Mouse (Mus musculus): ENCODE data around the gene Ppp2r2c. TPM values are rescaled to one million over a fixed set of nuclear protein-coding genes. Genes with fewer than 3 reads are reported as not detected.

Gene Ppp2r2c
- polyA plus RNA-seq, 1 experiment from 2014 or later: 9.5 TPM

- H3K27me3 ChIP-seq (ENCODE audit: control insufficient read depth, insufficient read depth, low read length): no peaks in the 10 kb centered on the region
- DNase-seq (ENCODE audit: low spot score) (no peak), ATAC-seq (ENCODE audit: insufficient read depth, low FRiP score, low TSS enrichment) (no peak)
- WGBS: 61% methylated on average over 5 of the region's 5 CpGs
- H3K4me1 ChIP-seq (ENCODE audit: control insufficient read depth, insufficient read depth, low read length): no peaks in the 10 kb centered on the region
- H3K9me3 ChIP-seq (ENCODE audit: control insufficient read depth, low read length): no peaks in the 10 kb centered on the region
- H3K36me3 ChIP-seq (ENCODE audit: control insufficient read depth, insufficient read depth, low read length): no peaks in the 10 kb centered on the region
- no peak overlapping the region for H3K4me3 ChIP-seq (ENCODE audit: low read depth, low read length)
- no peak overlapping the region for H3K27ac ChIP-seq (ENCODE audit: low read depth, low read length)
- H3K4me2 ChIP-seq (ENCODE audit: low read depth): no peak overlapping the region
- H3K9ac ChIP-seq (ENCODE audit: low read length): no peak overlapping the region
Observed at GRCm38 (mm10) chr5:36997996-36998395, 129.7 kb downstream of the Ppp2r2c start.

GRCm38 (mm10) chr5:37001002-37001401 is 132.7 kb downstream of the Ppp2r2c start:
- Histone ChIP-seq H3K27me3 (ENCODE audit: control insufficient read depth, insufficient read depth, low read length) (no peaks in the 10 kb centered on the region), H3K27ac (ENCODE audit: low read depth, low read length) (no peak overlapping the region), H3K9ac (ENCODE audit: low read length) (no peak overlapping the region), H3K36me3 (ENCODE audit: control insufficient read depth, insufficient read depth, low read length) (no peaks in the 10 kb centered on the region), H3K4me2 (ENCODE audit: low read depth) (no peak overlapping the region), H3K9me3 (ENCODE audit: control insufficient read depth, low read length) (no peaks in the 10 kb centered on the region), H3K4me1 (ENCODE audit: control insufficient read depth, insufficient read depth, low read length) (no peaks in the 10 kb centered on the region), H3K4me3 (ENCODE audit: low read depth, low read length) (no peak overlapping the region)
- no peak for DNase-seq (ENCODE audit: low spot score)
- no peak for ATAC-seq (ENCODE audit: insufficient read depth, low FRiP score, low TSS enrichment)
- 90% methylated on average over 9 of the region's 9 CpGs for WGBS

GRCm38 (mm10) chr5:37002001-37002400 is 133.7 kb downstream of the Ppp2r2c start:
- no peaks in the 10 kb centered on the region for H3K9me3 ChIP-seq (ENCODE audit: control insufficient read depth, low read length)
- H3K4me1 ChIP-seq (ENCODE audit: control insufficient read depth, insufficient read depth, low read length): no peaks in the 10 kb centered on the region
- peak; percentile 72 for DNase-seq (ENCODE audit: low spot score)
- no peak overlapping the region for H3K4me3 ChIP-seq (ENCODE audit: low read depth, low read length)
- no peaks in the 10 kb centered on the region for H3K27me3 ChIP-seq (ENCODE audit: control insufficient read depth, insufficient read depth, low read length)
- no peak overlapping the region for H3K4me2 ChIP-seq (ENCODE audit: low read depth)
- no peak overlapping the region for H3K27ac ChIP-seq (ENCODE audit: low read depth, low read length)
- H3K9ac ChIP-seq (ENCODE audit: low read length): no peak overlapping the region
- WGBS: 49% methylated on average over 2 of the region's 2 CpGs
- no peaks in the 10 kb centered on the region for H3K36me3 ChIP-seq (ENCODE audit: control insufficient read depth, insufficient read depth, low read length)
- no peak for ATAC-seq (ENCODE audit: insufficient read depth, low FRiP score, low TSS enrichment)

Other genes starting within 250 kb of the Ppp2r2c start
- 28.7 and 36.4 TPM in 2 replicates for gene D5Ertd579e, start 172.5 kb upstream of the Ppp2r2c start, polyA plus RNA-seq (2014; fragmentation: Nextera tagmentation; extraction: Ambion mirVana)
- gene Bloc1s4, start 119.9 kb upstream of the Ppp2r2c start, polyA plus RNA-seq (2014; fragmentation: Nextera tagmentation; extraction: Ambion mirVana): 25.9 and 27.0 TPM in 2 replicates
- gene Mrfap1, start 71.7 kb upstream of the Ppp2r2c start, polyA plus RNA-seq (2014; fragmentation: Nextera tagmentation; extraction: Ambion mirVana): 570 and 602 TPM in 2 replicates
- gene Man2b2, start 37.9 kb upstream of the Ppp2r2c start, polyA plus RNA-seq (2014; fragmentation: Nextera tagmentation; extraction: Ambion mirVana): 11.3 and 14.6 TPM in 2 replicates
- 8.7 and 8.9 TPM in 2 replicates for gene Wfs1, start 120.7 kb downstream of the Ppp2r2c start, polyA plus RNA-seq (2014; fragmentation: Nextera tagmentation; extraction: Ambion mirVana)
- 0.12 TPM in 2 replicates for gene Gm1043, start 216.9 kb downstream of the Ppp2r2c start, polyA plus RNA-seq (2014; fragmentation: Nextera tagmentation; extraction: Ambion mirVana)